Mouse (Mus musculus) adrenal gland (tissue): Measurements from ENCODE around the gene Zkscan6.

Experiments used
- intact Hi-C: fragments of 180-260 bp; cut with DNase I; formaldehyde crosslinking; loops from one replicate; pipeline ENCODE4 v1.15.1; 2025

Zkscan6 gene

GRCm38 (mm10) chr11:65807601-65808000, 626 bp downstream of the Zkscan6 start:
- intact Hi-C loops = no loop called here

DNA sequence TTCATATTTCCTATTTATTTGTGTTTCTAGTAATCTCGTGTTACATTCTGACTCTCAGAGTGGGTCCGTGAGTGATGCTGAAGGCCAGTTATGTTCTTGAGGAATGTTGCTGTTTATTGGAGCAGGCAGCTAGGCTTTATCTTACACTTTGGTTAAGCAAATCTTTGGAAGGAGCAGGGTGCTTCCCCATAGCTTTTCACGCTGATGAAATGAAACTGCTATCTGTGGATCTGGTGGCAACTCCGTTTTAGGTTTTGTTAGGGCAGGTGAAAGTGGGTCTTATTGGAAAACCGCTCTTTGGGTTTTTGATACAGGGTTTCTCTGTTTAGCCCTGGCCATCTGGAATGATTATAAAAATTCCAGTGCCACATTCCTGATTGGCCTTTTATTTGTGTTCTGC, 5.1 kb downstream of the Zkscan6 start:
- intact Hi-C loops = no loop called here

- intact Hi-C loops = no loop called here
Measured at GRCm38 (mm10) chr11:65814381-65814780, 7.4 kb downstream of the Zkscan6 start.

DNA sequence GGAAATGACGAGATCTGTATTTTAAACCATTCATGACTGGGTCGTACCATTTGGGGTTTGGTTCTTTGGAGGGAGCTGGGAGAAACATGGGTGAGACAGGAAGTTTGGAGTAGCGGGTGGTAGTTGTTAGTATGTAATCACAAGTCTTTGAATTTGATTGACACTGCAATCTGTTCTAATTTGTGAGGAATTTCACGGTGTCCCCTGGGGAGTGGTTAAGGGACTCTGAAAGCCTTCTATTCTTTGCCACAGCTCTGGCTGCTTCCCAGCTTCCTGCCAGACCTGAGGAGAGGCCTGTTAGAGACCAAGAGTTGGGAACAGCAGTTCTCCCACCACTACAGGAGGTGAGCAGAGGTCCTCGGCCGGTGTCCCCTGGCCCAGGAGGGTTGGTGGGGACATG, 9.3 kb downstream of the Zkscan6 start:
- intact Hi-C loops = loop anchor here (5.0 kb wide), 1 partner anchor 1056 kb away; no protein-coding TSS in a partner anchor

DNA sequence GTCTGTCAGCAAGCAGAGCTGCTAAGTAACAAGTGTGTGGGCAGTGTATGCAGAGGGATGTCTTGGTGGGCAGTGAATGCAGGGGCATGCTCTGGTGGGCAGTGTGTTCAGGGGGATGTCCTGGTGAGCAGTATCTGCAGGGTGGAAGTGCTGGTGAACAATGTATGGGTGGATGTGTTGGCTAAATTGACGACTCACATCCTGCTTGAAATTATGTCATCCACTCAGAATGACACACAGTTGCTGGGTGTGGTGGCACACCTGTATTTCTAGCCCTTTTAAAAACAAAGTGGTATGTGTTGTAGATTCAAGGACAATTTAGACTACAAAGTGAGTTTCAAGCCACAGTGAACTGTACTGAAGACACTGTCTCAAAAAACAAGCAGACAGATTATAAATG, 11.2 kb downstream of the Zkscan6 start:
- intact Hi-C loops = loop anchor here (5.0 kb wide), 1 partner anchor 1054 kb away; no protein-coding TSS in a partner anchor

DNA sequence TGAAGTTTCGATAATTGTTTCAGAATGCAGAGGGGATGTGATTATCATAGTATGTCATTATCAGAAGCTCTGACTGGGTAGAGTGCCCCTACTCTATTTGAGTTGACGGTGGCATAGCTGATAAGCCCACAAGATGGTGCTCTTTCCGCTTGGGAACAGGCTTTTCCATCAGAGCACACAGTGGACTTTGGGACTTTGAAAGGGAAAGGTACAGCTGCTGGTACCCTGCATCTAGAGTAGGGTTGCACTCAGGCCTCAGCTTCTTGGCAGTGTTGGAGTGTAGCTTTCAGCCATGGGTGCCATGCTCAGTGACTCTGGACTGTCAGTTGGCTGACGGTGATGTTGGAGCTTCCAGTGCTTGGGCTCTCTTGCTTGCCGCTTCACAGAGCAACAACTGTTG, 13.3 kb downstream of the Zkscan6 start:
- intact Hi-C loops = no loop called here

GRCm38 (mm10) chr11:65820877-65821276, 13.9 kb downstream of the Zkscan6 start:
- intact Hi-C loops = no loop called here

- intact Hi-C loops = no loop called here
Measured at GRCm38 (mm10) chr11:65824556-65824955, 17.6 kb downstream of the Zkscan6 start.

GRCm38 (mm10) chr11:65838999-65839398, 32.0 kb downstream of the Zkscan6 start:
- intact Hi-C loops = no loop called here

GRCm38 (mm10) chr11:65846446-65846845, 39.5 kb downstream of the Zkscan6 start:
- intact Hi-C loops = no loop called here

DNA sequence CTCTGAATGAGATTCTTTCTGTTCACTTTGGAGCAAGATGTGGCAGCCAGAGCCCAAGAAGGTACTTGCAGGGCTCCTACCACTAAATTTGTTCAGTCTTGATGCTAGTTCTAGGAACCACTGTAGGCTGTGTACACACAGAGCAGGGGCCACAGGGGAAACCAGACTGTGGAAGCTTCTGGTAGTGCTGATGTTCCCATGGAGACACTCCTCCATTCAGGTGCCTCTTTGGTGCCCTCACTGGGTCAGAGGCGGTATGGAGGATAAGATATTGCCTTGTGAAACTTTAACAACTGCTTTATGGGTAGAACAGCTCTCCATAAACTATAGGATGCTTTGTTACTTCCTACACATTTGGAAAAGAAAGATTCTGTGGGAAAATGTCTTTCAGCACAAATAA, 45.1 kb downstream of the Zkscan6 start:
- intact Hi-C loops = no loop called here

DNA sequence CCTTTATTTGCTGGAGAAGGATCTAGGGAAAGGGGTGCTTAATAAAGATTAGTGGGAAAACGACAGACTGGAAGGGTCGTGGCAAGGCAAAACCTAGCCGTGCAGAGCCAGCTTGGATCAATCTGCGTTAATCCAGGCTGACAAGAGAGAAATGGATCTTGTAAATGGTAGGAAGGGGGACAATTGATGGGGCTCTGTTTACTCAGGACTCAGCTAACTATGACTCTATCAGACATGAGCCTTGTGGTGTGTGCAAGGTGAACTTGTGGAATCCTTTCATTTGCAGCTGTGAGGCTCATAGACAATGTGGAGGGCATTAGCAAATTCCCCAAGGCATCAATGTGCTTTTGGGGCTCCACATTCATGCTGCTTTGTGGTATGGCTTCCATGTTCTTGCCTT, 54.5 kb downstream of the Zkscan6 start:
- intact Hi-C loops = no loop called here

- intact Hi-C loops = no loop called here
Measured at GRCm38 (mm10) chr11:65877146-65877775, 70.3 kb downstream of the Zkscan6 start.
